Mouse (Mus musculus): ENCODE data around the gene Ugdh.

Gene Ugdh

GRCm38 (mm10) chr5:65428321-65428720, 7.4 kb downstream of the Ugdh start:
- no peak for DNase-seq (ENCODE audit: low spot score)

DNA sequence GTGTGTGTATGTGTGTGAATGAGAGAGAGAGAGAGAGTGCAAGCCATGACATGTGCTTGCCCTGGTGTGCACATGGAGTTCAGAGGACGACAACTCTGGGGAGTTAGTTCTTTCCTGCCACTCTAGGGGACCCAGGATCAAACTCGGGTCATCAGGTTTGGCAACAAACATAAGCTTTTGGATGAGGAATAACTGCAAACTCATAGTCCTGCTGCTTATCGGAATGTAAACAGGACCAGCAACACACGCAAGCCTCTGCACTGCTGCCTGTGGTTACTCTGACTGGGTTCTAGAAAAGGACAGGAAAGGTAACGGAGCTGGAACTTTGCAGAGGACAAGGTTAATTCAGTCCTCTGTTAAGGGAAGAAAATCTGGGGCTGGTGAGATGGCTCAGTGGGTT, 10.5 kb downstream of the Ugdh start:
- DNase-seq (ENCODE audit: low spot score), result no peak

GRCm38 (mm10) chr5:65424215-65424614, 11.5 kb downstream of the Ugdh start:
- DNase-seq (ENCODE audit: low spot score), result no peak

- no peak for DNase-seq (ENCODE audit: low spot score)
Observed at GRCm38 (mm10) chr5:65422803-65423202, 12.9 kb downstream of the Ugdh start.

DNA sequence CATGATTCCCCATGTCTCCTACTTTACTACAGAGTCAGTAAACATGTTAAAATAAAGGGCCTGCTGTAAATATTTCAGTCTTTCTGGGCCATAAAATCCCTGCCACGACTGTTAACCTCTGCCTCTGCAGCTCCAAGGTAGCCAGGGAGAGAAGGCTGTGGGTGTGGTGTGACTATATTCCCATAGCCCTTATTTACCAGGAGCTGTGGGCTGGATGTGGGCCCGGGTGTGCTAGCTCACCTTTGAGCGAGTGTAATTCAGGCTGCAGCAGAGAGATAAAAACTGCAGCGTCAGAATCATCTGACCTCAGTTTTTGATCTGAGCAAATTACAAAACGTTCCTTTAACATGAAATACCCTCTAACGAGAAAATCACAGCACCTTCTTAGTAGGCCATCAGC, 14.9 kb downstream of the Ugdh start:
- no peak for DNase-seq (ENCODE audit: low spot score)

GRCm38 (mm10) chr5:65419136-65419535, 16.6 kb downstream of the Ugdh start:
- no peak for DNase-seq (ENCODE audit: low spot score)

DNA sequence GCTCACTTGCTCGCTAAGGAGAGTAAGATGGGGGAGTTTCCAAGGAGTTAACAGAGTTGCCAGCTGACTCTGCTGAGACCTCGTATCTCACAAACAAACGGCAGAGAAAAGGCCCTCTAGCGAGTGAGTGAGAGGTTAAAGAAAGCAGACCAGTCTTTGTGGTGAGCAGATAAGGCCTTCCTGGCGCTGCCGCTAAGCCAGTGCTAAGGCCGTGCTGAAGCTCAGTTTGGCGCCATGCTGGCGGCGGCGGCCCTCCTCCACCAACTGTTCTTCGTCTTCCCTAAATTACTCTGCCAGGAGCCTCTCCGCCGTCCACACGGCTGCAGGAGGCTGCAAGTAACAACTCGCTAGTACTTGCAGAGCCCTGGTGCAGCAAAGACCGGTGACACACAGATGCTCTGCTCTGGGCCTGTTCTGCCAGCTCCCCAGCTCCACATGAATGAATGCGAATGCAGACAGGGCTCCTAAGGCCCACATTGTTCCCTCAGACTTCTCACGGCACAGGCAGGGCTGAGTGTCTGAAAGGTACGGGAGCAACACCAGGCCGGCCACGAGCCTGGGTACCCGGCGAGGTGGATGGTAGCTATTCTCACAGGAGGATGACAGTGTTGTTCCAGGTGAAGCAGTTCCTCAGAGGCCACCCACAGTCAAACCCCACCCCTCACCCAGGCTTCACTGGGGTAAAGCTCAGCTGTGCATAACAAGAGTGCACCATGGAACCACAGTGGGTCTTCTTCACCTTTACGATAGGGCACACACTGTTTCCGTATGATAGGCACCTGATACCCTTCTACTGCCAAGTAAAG, 19.9 kb downstream of the Ugdh start:
- peak; percentile 49 for DNase-seq (ENCODE audit: low spot score)

DNA sequence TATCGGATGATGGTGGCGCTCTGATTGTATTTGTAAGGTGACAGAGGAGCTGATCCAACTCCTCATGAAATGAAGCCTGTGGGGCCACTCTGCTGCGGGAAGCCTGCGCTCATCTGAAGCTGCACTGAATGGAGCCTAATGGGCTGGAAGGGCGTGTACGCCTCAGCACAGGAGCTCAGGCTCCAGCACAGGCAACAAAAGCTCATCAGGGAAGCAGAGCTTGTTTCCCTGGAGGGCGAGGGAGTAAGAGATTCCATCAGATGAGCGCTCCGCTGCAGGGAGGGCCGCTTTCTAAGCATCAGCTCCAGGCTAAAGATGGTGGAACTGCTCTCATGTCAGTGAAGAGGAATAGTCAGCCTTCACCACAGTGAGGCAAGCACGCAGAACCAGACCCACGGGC, 27.8 kb downstream of the Ugdh start:
- no peak for DNase-seq (ENCODE audit: low spot score)

DNA sequence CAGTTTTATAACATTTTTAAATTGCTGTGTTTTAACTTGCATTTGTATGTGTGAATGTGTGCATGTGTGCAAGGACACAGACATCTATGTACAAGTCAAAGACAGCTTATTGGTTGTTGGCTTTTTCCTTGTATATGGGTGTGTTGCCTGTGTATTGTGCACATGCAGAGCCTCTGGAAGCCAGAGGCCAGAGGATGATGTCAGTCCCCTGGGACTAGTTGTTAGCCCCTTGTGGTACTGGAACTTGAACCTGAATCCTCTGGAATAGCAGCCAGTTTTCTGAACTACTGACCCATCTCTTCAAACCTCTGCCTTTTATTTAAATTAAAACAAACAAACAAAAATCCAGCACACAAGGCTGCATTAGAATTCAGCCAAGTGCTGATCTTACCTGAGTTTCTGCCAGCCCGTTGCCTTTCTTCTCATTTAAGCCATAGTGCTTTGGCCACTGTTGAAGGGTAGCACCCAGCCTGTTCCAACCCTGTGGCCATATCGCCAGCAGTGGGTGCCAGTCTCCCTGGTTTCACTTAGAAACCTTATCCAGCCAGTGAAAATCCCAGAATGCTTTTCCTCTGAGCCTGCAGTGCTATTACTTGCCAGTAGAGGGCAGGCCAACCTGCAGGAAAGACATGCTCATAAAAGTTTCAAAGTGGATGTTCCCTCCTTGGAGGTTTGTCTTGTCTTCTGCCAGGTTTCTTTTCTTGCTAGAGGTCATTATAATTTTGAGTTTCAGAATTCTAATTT, 34.3 kb downstream of the Ugdh start:
- peak; percentile 78 for DNase-seq (ENCODE audit: low spot score)

- DNase-seq (ENCODE audit: low spot score), result no peak
Observed at GRCm38 (mm10) chr5:65394425-65394824, 41.3 kb downstream of the Ugdh start.

GRCm38 (mm10) chr5:65391753-65392152, 44.0 kb downstream of the Ugdh start:
- DNase-seq (ENCODE audit: low spot score), result no peak

DNA sequence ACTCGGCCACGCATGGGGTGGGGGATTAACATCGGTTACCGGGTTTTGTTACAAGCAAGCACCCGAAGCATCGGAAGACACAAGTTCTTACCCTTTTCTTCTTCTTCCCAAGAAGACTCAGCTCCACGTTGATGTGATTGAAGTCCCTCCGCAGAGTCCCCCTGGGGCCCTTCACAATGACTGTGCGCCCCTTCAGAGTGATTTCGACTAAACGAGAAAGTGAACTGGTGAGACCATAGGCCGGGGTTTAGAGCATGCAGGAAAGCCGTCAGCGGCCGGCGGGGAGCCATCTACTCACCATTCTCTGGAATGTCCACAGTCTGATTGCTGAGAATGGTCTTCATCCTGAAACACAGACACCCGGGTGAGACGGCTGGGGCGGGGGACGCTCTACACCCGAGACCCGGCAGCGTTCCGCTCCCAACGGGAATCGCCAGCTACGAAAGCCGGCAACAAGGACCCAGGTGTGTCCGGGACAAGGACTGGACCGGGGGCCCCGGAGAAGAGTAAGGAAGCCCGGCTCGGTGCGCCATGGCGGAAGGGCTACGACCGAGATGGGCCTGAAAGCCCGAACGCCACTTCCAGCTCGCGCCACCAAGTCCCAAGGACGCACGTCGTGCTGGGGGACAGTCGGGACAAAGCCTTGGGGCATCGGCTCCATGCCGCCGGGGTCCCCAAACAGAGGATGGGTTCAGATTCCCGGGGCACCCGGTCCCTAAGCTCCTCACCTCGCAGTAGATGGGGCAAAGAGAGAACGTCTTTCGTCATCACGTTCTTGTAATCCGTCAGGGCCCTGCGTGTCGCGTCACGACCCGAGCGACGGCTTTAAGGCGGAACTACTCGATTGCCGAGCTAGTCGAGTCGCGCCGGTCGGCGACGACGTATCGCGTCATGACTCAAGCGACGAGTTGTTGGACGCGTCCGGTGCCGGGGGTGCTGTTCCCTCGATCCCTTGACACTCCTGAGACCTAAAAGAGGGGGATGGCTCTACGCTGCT, 44.8 kb downstream of the Ugdh start, which contains the start of the genes Rpl9 and Lias:
Gene Rpl9 (minus strand): TSS at position 797 of the 997 bp plus-strand sequence.
Gene Lias (plus strand): TSS at position 850 of the 997 bp plus-strand sequence.
- DNase-seq (ENCODE audit: low spot score), result peak; percentile 98

DNA sequence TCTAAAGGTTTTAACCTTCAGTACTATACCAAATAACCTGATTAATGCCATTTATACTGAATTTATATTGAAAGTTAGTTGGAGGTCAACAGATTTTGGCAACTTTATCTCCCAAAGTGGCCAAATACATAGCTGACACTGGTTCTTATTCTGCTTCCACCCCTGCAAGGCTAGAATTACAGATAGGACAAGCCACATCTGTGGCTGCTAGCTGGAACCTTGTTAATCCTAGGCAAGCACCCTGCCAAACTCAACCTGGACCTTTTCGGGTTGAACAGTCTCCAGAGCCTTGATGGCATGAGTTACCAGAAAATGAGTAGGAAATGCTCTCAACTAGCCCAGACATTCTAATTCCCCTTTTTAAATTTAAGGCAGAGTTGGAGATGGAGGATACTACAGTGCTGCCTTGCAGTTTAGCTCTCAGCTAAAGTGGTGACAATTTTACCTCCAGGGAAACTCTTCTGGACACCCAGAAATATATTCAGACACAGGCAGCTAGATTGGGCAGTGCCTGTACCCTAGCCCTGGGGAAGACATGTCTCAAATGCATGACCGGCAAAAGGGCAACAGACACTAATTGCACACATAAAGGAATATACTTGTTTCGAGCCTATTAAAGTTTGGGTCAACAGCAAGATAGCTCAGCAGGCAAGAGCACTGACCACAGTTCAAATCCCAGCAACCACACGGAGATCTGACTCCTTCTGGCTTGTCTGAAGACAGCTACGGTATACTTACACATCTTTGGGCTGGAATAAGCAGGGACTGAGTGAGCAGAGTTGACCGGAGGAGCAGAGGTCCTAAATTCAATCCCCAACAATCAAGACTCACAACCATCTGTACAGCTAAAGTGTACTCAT, 48.5 kb downstream of the Ugdh start:
- no peak for DNase-seq (ENCODE audit: low spot score)

DNA sequence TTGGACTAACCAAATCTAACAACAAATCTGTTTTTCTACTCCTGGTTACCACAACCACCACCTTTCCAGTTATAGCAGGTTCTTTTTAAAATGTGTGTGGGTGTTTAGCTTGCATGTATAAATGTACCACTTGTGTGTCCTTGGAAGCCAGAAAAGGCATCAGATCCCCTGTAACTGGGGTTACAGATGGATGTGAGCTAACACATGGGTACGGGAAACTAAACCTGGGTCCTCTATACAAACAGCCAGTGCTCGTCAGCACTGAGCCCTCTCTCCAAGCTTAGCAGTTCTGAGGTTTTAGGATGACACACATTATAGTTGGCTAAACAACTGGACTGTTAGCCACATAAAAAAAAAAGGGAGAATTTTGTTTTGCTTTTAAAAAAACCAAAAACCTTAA, 50.0 kb downstream of the Ugdh start:
- no peak for DNase-seq (ENCODE audit: low spot score)

DNA sequence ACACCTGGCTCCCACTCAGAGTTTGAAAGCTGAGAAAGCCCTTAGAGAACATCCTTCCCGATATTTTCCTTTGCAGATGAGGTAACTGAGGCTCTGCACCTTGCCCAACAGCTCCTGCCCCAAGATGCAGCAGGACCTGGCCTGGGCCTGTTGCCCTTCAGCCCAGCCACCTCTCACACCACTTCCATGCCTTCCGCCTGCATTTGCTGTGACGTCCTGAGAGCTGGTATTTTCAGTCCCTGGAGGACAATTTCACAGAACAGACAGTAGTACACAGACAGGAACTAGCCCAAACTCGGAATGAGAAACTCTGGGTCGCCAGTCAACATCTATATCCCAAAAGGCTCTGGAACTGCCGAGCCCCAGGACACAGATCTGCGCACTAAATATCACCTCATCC, 61.0 kb downstream of the Ugdh start:
- DNase-seq (ENCODE audit: low spot score), result no peak

DNA sequence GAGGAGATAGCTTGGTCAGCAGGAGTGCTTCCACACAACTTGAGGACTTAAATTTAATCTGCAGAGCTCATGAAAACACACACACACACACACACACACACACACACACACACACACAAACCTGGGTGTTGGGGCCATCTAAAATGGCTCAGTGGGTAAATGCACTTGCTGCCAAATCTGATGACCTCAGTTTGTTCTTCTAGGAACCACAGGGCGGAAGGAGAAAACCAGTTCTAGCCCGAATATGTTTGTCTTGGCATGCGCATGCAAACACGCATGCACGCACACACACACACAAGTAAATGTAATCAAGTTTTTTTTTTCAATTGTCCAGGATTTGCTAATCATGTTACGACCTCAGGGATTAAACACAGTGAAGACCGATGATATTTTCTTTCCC, 64.2 kb downstream of the Ugdh start:
- no peak for DNase-seq (ENCODE audit: low spot score)

DNA sequence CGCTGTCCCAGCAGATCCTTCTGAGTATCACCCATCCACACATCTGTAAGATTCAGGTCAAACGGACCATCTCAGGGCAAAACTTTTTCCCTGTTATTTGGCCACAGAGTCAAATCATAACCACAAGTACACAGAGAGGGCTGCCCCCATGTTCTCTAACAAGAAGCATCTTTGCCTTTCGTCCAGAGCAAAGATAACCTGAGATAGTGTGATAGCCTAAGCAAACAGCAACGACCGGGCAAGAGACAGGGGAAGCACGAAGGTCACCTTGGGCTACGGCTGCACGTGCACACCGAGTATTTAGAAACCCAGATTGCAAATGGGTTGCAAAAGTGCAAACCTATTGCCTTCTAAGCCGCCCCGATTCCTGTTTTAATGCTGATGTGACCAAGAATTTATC, 67.9 kb downstream of the Ugdh start:
- DNase-seq (ENCODE audit: low spot score), result no peak

Data from ovary, postnatal 36 days (tissue).